Mouse (Mus musculus) kidney, adult 10 weeks (tissue): ENCODE results near the gene Tnk1. TPM values are rescaled to one million over a fixed set of nuclear protein-coding genes. Genes with fewer than 3 reads are reported as not detected.

Source experiments
- polyA plus RNA-seq: library from polyadenylated mRNA; stranded (reverse); fragments of 350-450 nt; fragmentation: Illumina TruSeq; extraction: RNeasy Lipid Tissue Mini Kit (QIAGEN cat#74804); gene quantifications from one replicate; pipeline ENCODE4 v1.2.3, GENCODE M21; 2014; ENCODE audit warnings: low read depth, low replicate concordance

Tnk1 gene
- polyA plus RNA-seq, result 1.4 TPM

GRCm38 (mm10) chr11:69858113-69858998 lies at the start of gene Tnk1:
Gene Tnk1 (minus strand): TSS chr11:69858730.

GRCm38 (mm10) chr11:69900471-69901405 lies 42.2 kb upstream of the Tnk1 start, which contains the start of the genes 2810408A11Rik and Neurl4:
Gene 2810408A11Rik (minus strand): TSS chr11:69900987.
Gene Neurl4 (plus strand): TSS chr11:69901072.

GRCm38 (mm10) chr11:69895291-69895690 lies 36.8 kb upstream of the Tnk1 start, which contains the start of gene Acap1:
Gene Acap1 (minus strand): TSS chr11:69895539.

GRCm38 (mm10) chr11:69880853-69881603 lies 22.5 kb upstream of the Tnk1 start, which contains the start of gene Kctd11:
Gene Kctd11 (minus strand): TSS chr11:69881406.

GRCm38 (mm10) chr11:69877878-69878277 lies 19.3 kb upstream of the Tnk1 start, which contains the start of gene Tmem95:
Gene Tmem95 (minus strand): TSS chr11:69878018.

GRCm38 (mm10) chr11:69846198-69846680 lies 12.3 kb downstream of the Tnk1 start, which contains the start of gene Plscr3:
Gene Plscr3 (plus strand): TSS chr11:69846376.

GRCm38 (mm10) chr11:69837952-69838713 lies 20.4 kb downstream of the Tnk1 start, which contains the start of gene Tmem256:
Gene Tmem256 (plus strand): TSS chr11:69838514.

GRCm38 (mm10) chr11:69837604-69837951 lies 21.0 kb downstream of the Tnk1 start, which contains the start of gene Nlgn2:
Gene Nlgn2 (minus strand): TSS chr11:69837784.

GRCm38 (mm10) chr11:69822080-69822479 lies 36.5 kb downstream of the Tnk1 start, which contains the start of gene Spem1:
Gene Spem1 (minus strand): TSS chr11:69822180.

GRCm38 (mm10) chr11:69818365-69818764 lies 40.2 kb downstream of the Tnk1 start, which contains the start of gene Spem2:
Gene Spem2 (minus strand): TSS chr11:69818465.

GRCm38 (mm10) chr11:69815155-69815554 lies 43.4 kb downstream of the Tnk1 start, which contains the start of gene Gm39566:
Gene Gm39566 (minus strand): TSS chr11:69815298.

GRCm38 (mm10) chr11:69804972-69805909 lies 53.3 kb downstream of the Tnk1 start, which contains the start of gene Tmem102:
Gene Tmem102 (minus strand): TSS chr11:69805624.

GRCm38 (mm10) chr11:69801379-69801977 lies 57.1 kb downstream of the Tnk1 start, which contains the start of gene Fgf11:
Gene Fgf11 (minus strand): TSS chr11:69801857.

Other genes starting within 250 kb of the Tnk1 start
- 0.32 TPM for gene Shbg, start 240.8 kb downstream of the Tnk1 start, polyA plus RNA-seq
- 7.5 TPM for gene Sat2, start 236.7 kb downstream of the Tnk1 start, polyA plus RNA-seq
- gene Fxr2, start 225.7 kb downstream of the Tnk1 start, polyA plus RNA-seq, result 9.5 TPM
- gene Sox15, start 203.4 kb downstream of the Tnk1 start, polyA plus RNA-seq, result not detected
- gene Mpdu1, start 196.1 kb downstream of the Tnk1 start, polyA plus RNA-seq, result 16.5 TPM
- 1.3 TPM for gene Cd68, start 192.6 kb downstream of the Tnk1 start, polyA plus RNA-seq
- gene Eif4a1, start 186.3 kb downstream of the Tnk1 start, polyA plus RNA-seq, result 371 TPM
- 58.9 TPM for gene Senp3, start 176.6 kb downstream of the Tnk1 start, polyA plus RNA-seq
- 5.9 TPM for gene Tnfsf13, start 172.9 kb downstream of the Tnk1 start, polyA plus RNA-seq
- 2.4 TPM for gene Tnfsf12, start 162.9 kb downstream of the Tnk1 start, polyA plus RNA-seq
- 1.1 TPM for gene Tnfsfm13, start 162.6 kb downstream of the Tnk1 start, polyA plus RNA-seq
- gene Polr2a, start 100.1 kb downstream of the Tnk1 start, polyA plus RNA-seq, result 20.8 TPM
- not detected for gene Slc35g3, start 96.8 kb downstream of the Tnk1 start, polyA plus RNA-seq
- 16.5 TPM for gene Zbtb4, start 92.8 kb downstream of the Tnk1 start, polyA plus RNA-seq
- gene Chrnb1, start 62.8 kb downstream of the Tnk1 start, polyA plus RNA-seq, result 3.2 TPM
- 3.0 TPM for gene Fgf11, start 56.9 kb downstream of the Tnk1 start, polyA plus RNA-seq
- gene Tmem102, start 53.1 kb downstream of the Tnk1 start, polyA plus RNA-seq, result 6.4 TPM
- gene Gm39566, start 43.4 kb downstream of the Tnk1 start, polyA plus RNA-seq, result not detected
- gene Spem2, start 40.3 kb downstream of the Tnk1 start, polyA plus RNA-seq, result not detected
- not detected for gene Spem1, start 36.5 kb downstream of the Tnk1 start, polyA plus RNA-seq
- 0.20 TPM for gene Nlgn2, start 20.9 kb downstream of the Tnk1 start, polyA plus RNA-seq
- gene Tmem256, start 20.2 kb downstream of the Tnk1 start, polyA plus RNA-seq, result 42.3 TPM
- gene Plscr3, start 12.4 kb downstream of the Tnk1 start, polyA plus RNA-seq, result 0.77 TPM
- gene Tmem95, start 19.3 kb upstream of the Tnk1 start, polyA plus RNA-seq, result not detected
- 2.0 TPM for gene Kctd11, start 22.7 kb upstream of the Tnk1 start, polyA plus RNA-seq
- gene Acap1, start 36.8 kb upstream of the Tnk1 start, polyA plus RNA-seq, result not detected
- gene 2810408A11Rik, start 42.3 kb upstream of the Tnk1 start, polyA plus RNA-seq, result 1.1 TPM
- 3.5 TPM for gene Neurl4, start 42.3 kb upstream of the Tnk1 start, polyA plus RNA-seq
- 15.6 TPM for gene Gps2, start 55.2 kb upstream of the Tnk1 start, polyA plus RNA-seq
- 156 TPM for gene Eif5a, start 63.2 kb upstream of the Tnk1 start, polyA plus RNA-seq
- 12.8 TPM for gene Ybx2, start 77.1 kb upstream of the Tnk1 start, polyA plus RNA-seq
- 1.3 TPM for gene Slc2a4, start 89.5 kb upstream of the Tnk1 start, polyA plus RNA-seq
- 10.0 TPM for gene Cldn7, start 106.0 kb upstream of the Tnk1 start, polyA plus RNA-seq
- gene Ctdnep1, start 122.4 kb upstream of the Tnk1 start, polyA plus RNA-seq, result 38.7 TPM
- 8.3 TPM for gene Elp5, start 123.8 kb upstream of the Tnk1 start, polyA plus RNA-seq
- 681 TPM for gene Gabarap, start 132.4 kb upstream of the Tnk1 start, polyA plus RNA-seq
- gene Phf23, start 137.0 kb upstream of the Tnk1 start, polyA plus RNA-seq, result 9.9 TPM
- 0.57 TPM for gene Dvl2, start 141.9 kb upstream of the Tnk1 start, polyA plus RNA-seq
- 21.1 TPM for gene Acadvl, start 156.7 kb upstream of the Tnk1 start, polyA plus RNA-seq
- gene Dlg4, start 158.2 kb upstream of the Tnk1 start, polyA plus RNA-seq, result 0.53 TPM
- not detected for gene Asgr1, start 195.4 kb upstream of the Tnk1 start, polyA plus RNA-seq
- gene Asgr2, start 233.9 kb upstream of the Tnk1 start, polyA plus RNA-seq, result not detected